Mouse (Mus musculus) cerebellum, adult 11 months (tissue): ENCODE results near the gene Ldlrad3.
A peak's percentile ranks its signal among the peaks of the same experiment; 100 is the strongest.

ENCODE experiments used
- DNase-seq: peaks from one replicate; pipeline ENCODE4 v3.0.0; 2022

The Ldlrad3 gene

GRCm38 (mm10) chr2:101991726-101992125 lies 194.5 kb downstream of the Ldlrad3 start:
- no peak for DNase-seq

- DNase-seq = no peak
These were observed 199.7 kb downstream of the Ldlrad3 start for GRCm38 (mm10) chr2:101986344-101987087.

- DNase-seq = no peak
These were observed 202.2 kb downstream of the Ldlrad3 start for GRCm38 (mm10) chr2:101983853-101984543.

GRCm38 (mm10) chr2:101983082-101983852 lies 202.9 kb downstream of the Ldlrad3 start:
- DNase-seq = no peak

GRCm38 (mm10) chr2:101981964-101982498 lies 204.2 kb downstream of the Ldlrad3 start:
- no peak for DNase-seq

- DNase-seq = no peak
These were observed 205.0 kb downstream of the Ldlrad3 start for GRCm38 (mm10) chr2:101981211-101981610.

- no peak for DNase-seq
These were observed 205.7 kb downstream of the Ldlrad3 start for GRCm38 (mm10) chr2:101980456-101980947.

GRCm38 (mm10) chr2:101978534-101979525 lies 207.4 kb downstream of the Ldlrad3 start:
- peak; percentile 48 for DNase-seq

- no peak for DNase-seq
These were observed 209.7 kb downstream of the Ldlrad3 start for GRCm38 (mm10) chr2:101976399-101977064.

GRCm38 (mm10) chr2:101973810-101974209 lies 212.4 kb downstream of the Ldlrad3 start:
- no peak for DNase-seq

- DNase-seq = no peak
These were observed 218.6 kb downstream of the Ldlrad3 start for GRCm38 (mm10) chr2:101967601-101968000.

- no peak for DNase-seq
These were observed 219.0 kb downstream of the Ldlrad3 start for GRCm38 (mm10) chr2:101967152-101967551.

- no peak for DNase-seq
These were observed 220.2 kb downstream of the Ldlrad3 start for GRCm38 (mm10) chr2:101966017-101966416.

- no peak for DNase-seq
These were observed 220.7 kb downstream of the Ldlrad3 start for GRCm38 (mm10) chr2:101965515-101965914.

- no peak for DNase-seq
These were observed 222.8 kb downstream of the Ldlrad3 start for GRCm38 (mm10) chr2:101963367-101963766.

GRCm38 (mm10) chr2:101962349-101962748 lies 223.8 kb downstream of the Ldlrad3 start:
- DNase-seq = no peak

- no peak for DNase-seq
These were observed 224.8 kb downstream of the Ldlrad3 start for GRCm38 (mm10) chr2:101961391-101961790.

GRCm38 (mm10) chr2:101960658-101961057 lies 225.5 kb downstream of the Ldlrad3 start:
- no peak for DNase-seq

- no peak for DNase-seq
These were observed 230.1 kb downstream of the Ldlrad3 start for GRCm38 (mm10) chr2:101956125-101956524.

- DNase-seq = peak; percentile 50
These were observed 233.2 kb downstream of the Ldlrad3 start for GRCm38 (mm10) chr2:101952951-101953361.
